Mouse (Mus musculus): ENCODE results near the gene Trpm1. TPM values are rescaled to one million over a fixed set of nuclear protein-coding genes. Genes with fewer than 3 reads are reported as not detected.

Trpm1 gene
- polyA plus RNA-seq, 1 experiment from 2014 or later, result 16.1 TPM

- H3K36me3 ChIP-seq (replicated peaks; ENCODE audit: control insufficient read depth, insufficient read depth, low read depth, low read length), result no peaks in the 10 kb centered on the region
- H3K4me3 ChIP-seq (ENCODE audit: low read depth, low read length), result no peak overlapping the region
- no peak overlapping the region for H3K4me2 ChIP-seq (ENCODE audit: low read depth, low read length)
- H3K27ac ChIP-seq (replicated peaks; ENCODE audit: low read depth, low read length), result no peak overlapping the region
- DNase-seq (ENCODE audit: low spot score), result no peak
- no peaks in the 10 kb centered on the region for H3K4me1 ChIP-seq (ENCODE audit: control insufficient read depth, insufficient read depth, low read length)
- H3K27me3 ChIP-seq (ENCODE audit: control insufficient read depth, insufficient read depth, low read length), result no peaks in the 10 kb centered on the region
- ATAC-seq (replicated peaks; ENCODE audit: insufficient number of reproducible peaks, low FRiP score, low TSS enrichment, low read depth), result no peak
- 68% methylated on average over 4 of the region's 4 CpGs for WGBS
- H3K9ac ChIP-seq (replicated peaks; ENCODE audit: low read length), result no peak overlapping the region
- no peaks in the 10 kb centered on the region for H3K9me3 ChIP-seq (replicated peaks; ENCODE audit: control insufficient read depth, low read length)
These were observed 60.4 kb downstream of the Trpm1 start for GRCm38 (mm10) chr7:64214066-64214465.

- Histone ChIP-seq H3K27me3 (ENCODE audit: control insufficient read depth, insufficient read depth, low read length) (no peaks in the 10 kb centered on the region), H3K9ac (replicated peaks; ENCODE audit: low read length) (no peak overlapping the region), H3K27ac (replicated peaks; ENCODE audit: low read depth, low read length) (no peak overlapping the region), H3K4me1 (ENCODE audit: control insufficient read depth, insufficient read depth, low read length) (no peaks in the 10 kb centered on the region), H3K4me2 (ENCODE audit: low read depth, low read length) (no peak overlapping the region), H3K4me3 (ENCODE audit: low read depth, low read length) (no peak overlapping the region), H3K9me3 (replicated peaks; ENCODE audit: control insufficient read depth, low read length) (no peaks in the 10 kb centered on the region), H3K36me3 (replicated peaks; ENCODE audit: control insufficient read depth, insufficient read depth, low read depth, low read length) (no peaks in the 10 kb centered on the region)
- ATAC-seq (replicated peaks; ENCODE audit: insufficient number of reproducible peaks, low FRiP score, low TSS enrichment, low read depth), result no peak
- no peak for DNase-seq (ENCODE audit: low spot score)
- WGBS, result 82% methylated on average over 4 of the region's 4 CpGs
These were observed 62.0 kb downstream of the Trpm1 start for GRCm38 (mm10) chr7:64215613-64216012.

GRCm38 (mm10) chr7:64217428-64217827 lies 63.8 kb downstream of the Trpm1 start:
- ATAC-seq (replicated peaks; ENCODE audit: insufficient number of reproducible peaks, low FRiP score, low TSS enrichment, low read depth) (no peak), DNase-seq (ENCODE audit: low spot score) (no peak)
- no peak overlapping the region for H3K4me3 ChIP-seq (ENCODE audit: low read depth, low read length)
- H3K27me3 ChIP-seq (ENCODE audit: control insufficient read depth, insufficient read depth, low read length), result no peaks in the 10 kb centered on the region
- no peak overlapping the region for H3K4me2 ChIP-seq (ENCODE audit: low read depth, low read length)
- no peaks in the 10 kb centered on the region for H3K4me1 ChIP-seq (ENCODE audit: control insufficient read depth, insufficient read depth, low read length)
- no peaks in the 10 kb centered on the region for H3K36me3 ChIP-seq (replicated peaks; ENCODE audit: control insufficient read depth, insufficient read depth, low read depth, low read length)
- WGBS, result 88% methylated on average over 7 of the region's 7 CpGs
- no peaks in the 10 kb centered on the region for H3K9me3 ChIP-seq (replicated peaks; ENCODE audit: control insufficient read depth, low read length)
- no peak overlapping the region for H3K9ac ChIP-seq (replicated peaks; ENCODE audit: low read length)
- H3K27ac ChIP-seq (replicated peaks; ENCODE audit: low read depth, low read length), result no peak overlapping the region

- H3K36me3 ChIP-seq (replicated peaks; ENCODE audit: control insufficient read depth, insufficient read depth, low read depth, low read length), result no peaks in the 10 kb centered on the region
- no peak for DNase-seq (ENCODE audit: low spot score)
- H3K4me3 ChIP-seq (ENCODE audit: low read depth, low read length), result no peak overlapping the region
- no peaks in the 10 kb centered on the region for H3K9me3 ChIP-seq (replicated peaks; ENCODE audit: control insufficient read depth, low read length)
- ATAC-seq (replicated peaks; ENCODE audit: insufficient number of reproducible peaks, low FRiP score, low TSS enrichment, low read depth), result no peak
- WGBS, result 65% methylated on average over 7 of the region's 7 CpGs
- H3K9ac ChIP-seq (replicated peaks; ENCODE audit: low read length), result no peak overlapping the region
- no peak overlapping the region for H3K4me2 ChIP-seq (ENCODE audit: low read depth, low read length)
- no peaks in the 10 kb centered on the region for H3K4me1 ChIP-seq (ENCODE audit: control insufficient read depth, insufficient read depth, low read length)
- no peaks in the 10 kb centered on the region for H3K27me3 ChIP-seq (ENCODE audit: control insufficient read depth, insufficient read depth, low read length)
- H3K27ac ChIP-seq (replicated peaks; ENCODE audit: low read depth, low read length), result no peak overlapping the region
These were observed 66.1 kb downstream of the Trpm1 start for GRCm38 (mm10) chr7:64219765-64220164.

GRCm38 (mm10) chr7:64223215-64223614 lies 69.6 kb downstream of the Trpm1 start:
- no peak overlapping the region for H3K4me2 ChIP-seq (ENCODE audit: low read depth, low read length)
- WGBS, result 88% methylated on average over 5 of the region's 5 CpGs
- ATAC-seq (replicated peaks; ENCODE audit: insufficient number of reproducible peaks, low FRiP score, low TSS enrichment, low read depth), result no peak
- no peaks in the 10 kb centered on the region for H3K4me1 ChIP-seq (ENCODE audit: control insufficient read depth, insufficient read depth, low read length)
- no peaks in the 10 kb centered on the region for H3K9me3 ChIP-seq (replicated peaks; ENCODE audit: control insufficient read depth, low read length)
- H3K36me3 ChIP-seq (replicated peaks; ENCODE audit: control insufficient read depth, insufficient read depth, low read depth, low read length), result no peaks in the 10 kb centered on the region
- H3K27me3 ChIP-seq (ENCODE audit: control insufficient read depth, insufficient read depth, low read length), result no peaks in the 10 kb centered on the region
- H3K4me3 ChIP-seq (ENCODE audit: low read depth, low read length), result no peak overlapping the region
- H3K27ac ChIP-seq (replicated peaks; ENCODE audit: low read depth, low read length), result no peak overlapping the region
- H3K9ac ChIP-seq (replicated peaks; ENCODE audit: low read length), result no peak overlapping the region
- no peak for DNase-seq (ENCODE audit: low spot score)

- H3K27ac ChIP-seq (replicated peaks; ENCODE audit: low read depth, low read length), result no peak overlapping the region
- no peak for DNase-seq (ENCODE audit: low spot score)
- no peak overlapping the region for H3K4me3 ChIP-seq (ENCODE audit: low read depth, low read length)
- ATAC-seq (replicated peaks; ENCODE audit: insufficient number of reproducible peaks, low FRiP score, low TSS enrichment, low read depth), result no peak
- no peaks in the 10 kb centered on the region for H3K9me3 ChIP-seq (replicated peaks; ENCODE audit: control insufficient read depth, low read length)
- H3K27me3 ChIP-seq (ENCODE audit: control insufficient read depth, insufficient read depth, low read length), result no peaks in the 10 kb centered on the region
- H3K36me3 ChIP-seq (replicated peaks; ENCODE audit: control insufficient read depth, insufficient read depth, low read depth, low read length), result no peaks in the 10 kb centered on the region
- 88% methylated on average over 27 of the region's 27 CpGs for WGBS
- no peaks in the 10 kb centered on the region for H3K4me1 ChIP-seq (ENCODE audit: control insufficient read depth, insufficient read depth, low read length)
- H3K4me2 ChIP-seq (ENCODE audit: low read depth, low read length), result no peak overlapping the region
- no peak overlapping the region for H3K9ac ChIP-seq (replicated peaks; ENCODE audit: low read length)
These were observed 72.9 kb downstream of the Trpm1 start for GRCm38 (mm10) chr7:64226339-64227194.

GRCm38 (mm10) chr7:64227586-64227985 lies 74.0 kb downstream of the Trpm1 start:
- Histone ChIP-seq H3K27me3 (ENCODE audit: control insufficient read depth, insufficient read depth, low read length) (no peaks in the 10 kb centered on the region), H3K9me3 (replicated peaks; ENCODE audit: control insufficient read depth, low read length) (no peaks in the 10 kb centered on the region), H3K9ac (replicated peaks; ENCODE audit: low read length) (no peak overlapping the region), H3K4me1 (ENCODE audit: control insufficient read depth, insufficient read depth, low read length) (no peaks in the 10 kb centered on the region), H3K4me3 (ENCODE audit: low read depth, low read length) (no peak overlapping the region), H3K27ac (replicated peaks; ENCODE audit: low read depth, low read length) (no peak overlapping the region), H3K4me2 (ENCODE audit: low read depth, low read length) (no peak overlapping the region), H3K36me3 (replicated peaks; ENCODE audit: control insufficient read depth, insufficient read depth, low read depth, low read length) (no peaks in the 10 kb centered on the region)
- ATAC-seq (replicated peaks; ENCODE audit: insufficient number of reproducible peaks, low FRiP score, low TSS enrichment, low read depth) (no peak), DNase-seq (ENCODE audit: low spot score) (no peak)
- WGBS, result 83% methylated on average over 5 of the region's 5 CpGs

GRCm38 (mm10) chr7:64228300-64228699 lies 74.7 kb downstream of the Trpm1 start:
- no peak for ATAC-seq (replicated peaks; ENCODE audit: insufficient number of reproducible peaks, low FRiP score, low TSS enrichment, low read depth)

More at GRCm38 (mm10) chr7:64228300-64228699, 74.7 kb downstream of the Trpm1 start:
- no peak overlapping the region for H3K4me3 ChIP-seq (ENCODE audit: low read depth, low read length)
- H3K27me3 ChIP-seq (ENCODE audit: control insufficient read depth, insufficient read depth, low read length), result no peaks in the 10 kb centered on the region
- 87% methylated on average over 2 of the region's 2 CpGs for WGBS
- H3K9me3 ChIP-seq (replicated peaks; ENCODE audit: control insufficient read depth, low read length), result no peaks in the 10 kb centered on the region
- no peak overlapping the region for H3K27ac ChIP-seq (replicated peaks; ENCODE audit: low read depth, low read length)
- no peak overlapping the region for H3K9ac ChIP-seq (replicated peaks; ENCODE audit: low read length)
- DNase-seq (ENCODE audit: low spot score), result no peak
- no peaks in the 10 kb centered on the region for H3K4me1 ChIP-seq (ENCODE audit: control insufficient read depth, insufficient read depth, low read length)
- no peaks in the 10 kb centered on the region for H3K36me3 ChIP-seq (replicated peaks; ENCODE audit: control insufficient read depth, insufficient read depth, low read depth, low read length)
- no peak overlapping the region for H3K4me2 ChIP-seq (ENCODE audit: low read depth, low read length)
